ENCODE assay signal across 9 mouse cellular contexts in the genomic region with DNA sequence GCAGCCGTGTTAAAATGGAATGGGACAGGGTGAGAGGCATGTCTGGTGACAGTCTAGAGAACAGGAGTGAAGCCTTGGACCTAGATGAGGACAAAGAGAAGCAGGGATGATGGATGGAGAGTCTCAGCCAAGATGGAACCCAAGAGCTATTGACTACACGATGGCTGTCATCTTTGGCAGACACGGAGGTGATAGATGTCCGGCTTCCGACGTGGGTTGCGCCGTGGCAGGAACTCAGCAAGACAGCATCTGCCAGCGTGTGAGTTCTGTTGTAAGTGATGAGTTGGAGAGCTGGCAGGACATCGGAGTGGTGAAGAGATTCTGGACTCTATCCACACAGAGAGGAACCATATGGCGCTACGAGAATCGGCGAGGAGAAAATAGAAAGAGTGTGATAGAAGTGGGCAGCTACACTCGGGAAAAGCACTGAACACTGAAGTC.
DNase-seq lines count a peak whose midpoint lies in the region; TF ChIP-seq lines count a peak whose summit lies in the region.
"Had no signal": no experiment of that assay in that cellular context is flagged by ENCODE, and none has a peak within 500 bp of the region (broad histone marks: within the 10 kb centered on the region; RNA-seq: fewer than 3 reads in every experiment).

No protein-coding gene starts in this region.

- no peaks in the 10 kb centered on the region for H3K27me3 ChIP-seq in heart, embryonic 10.5 days (ENCODE audit: insufficient read depth, poor library complexity, severe bottlenecking)
- no peaks in the 10 kb centered on the region for H3K27me3 ChIP-seq in thymus, adult 2 months (ENCODE audit: control insufficient read depth, insufficient read depth, low read length)
- H3K27me3 ChIP-seq: stomach, embryonic 15.5 days had no signal

- no peak for TF ChIP-seq POLR2A in thymus, adult 2 months (IDR thresholded peaks at IDR 0.05; ENCODE audit: control insufficient read depth, extremely low read depth, insufficient read depth, low read length, poor library complexity)

- peaks cover 20% of the 10 kb centered on the region for H3K4me1 ChIP-seq in heart, embryonic 10.5 days
- no peaks in the 10 kb centered on the region for H3K4me1 ChIP-seq in thymus, adult 2 months (replicated peaks; ENCODE audit: control insufficient read depth, insufficient read depth, low read length)

- no peaks in the 10 kb centered on the region for H3K9me3 ChIP-seq in heart, embryonic 10.5 days
- H3K9me3 ChIP-seq: stomach, embryonic 15.5 days had no signal

- H3K36me3 ChIP-seq in heart, embryonic 10.5 days: no peaks in the 10 kb centered on the region
- no peaks in the 10 kb centered on the region for H3K36me3 ChIP-seq in thymus, adult 2 months (ENCODE audit: control insufficient read depth, insufficient read depth, low read length)
- H3K36me3 ChIP-seq: stomach, embryonic 15.5 days had no signal

- peak; percentile 92 for DNase-seq in heart, adult 11 months
- DNase-seq in heart, embryonic 10.5 days (ENCODE audit: low spot score): no peak
- DNase-seq in cerebellum, postnatal 25 days: peak; percentile 80 to 82
- peak; percentile 48 to 56 for DNase-seq in layer of hippocampus, postnatal 36 days
- DNase-seq in lung, postnatal 36 days: peak; percentile 57
- DNase-seq in ovary, postnatal 10 days (ENCODE audit: low spot score): no peak
- DNase-seq in thymus, adult 2 months: no peak
- DNase-seq in thymus, postnatal 10 days (ENCODE audit: low spot score in 2 of 2): no peak

- TF ChIP-seq CTCF in thymus, adult 2 months (IDR thresholded peaks at IDR 0.05; ENCODE audit: borderline replicate concordance, control insufficient read depth, extremely low read depth, insufficient read depth, low read length, poor library complexity): no peak

- no peak overlapping the region for H3K4me3 ChIP-seq in heart, embryonic 10.5 days
- H3K4me3 ChIP-seq in thymus, adult 2 months (ENCODE audit: control insufficient read depth, insufficient read depth, low read length): no peak overlapping the region
- H3K4me3 ChIP-seq: stomach, embryonic 15.5 days had no signal

- WGBS in heart, embryonic 10.5 days: 91% methylated on average over 15 of the region's 15 CpGs
- WGBS in thymus, adult 2 months: 97% methylated on average over 15 of the region's 15 CpGs

- H3K27ac ChIP-seq in heart, embryonic 10.5 days: no peak overlapping the region
- H3K27ac ChIP-seq in thymus, adult 2 months (ENCODE audit: control insufficient read depth, insufficient read depth, low read length): no peak overlapping the region
- H3K27ac ChIP-seq: stomach, embryonic 15.5 days had no signal

Comparison
In these comparisons a context has a peak if more than half of its experiments do, and no peak if none do; other contexts are left out.
1. DNase-seq: peak in heart, adult 11 months (single experiment), cerebellum, postnatal 25 days (2 of 2), layer of hippocampus, postnatal 36 days (2 of 2) and lung, postnatal 36 days (single experiment); none in heart, embryonic 10.5 days (single experiment), ovary, postnatal 10 days (single experiment), thymus, adult 2 months (single experiment) and thymus, postnatal 10 days (0 of 2).